In genomic region chr12:4593166-4593929, GRCm38 (mm10) we compare ENCODE assay signal across 8 mouse cellular contexts. TPM values are rescaled to one million over a fixed set of nuclear protein-coding genes. Genes with fewer than 3 reads are reported as not detected.
DNase-seq lines count a peak whose midpoint lies in the region; ATAC-seq lines count a peak whose summit lies in the region.

No protein-coding gene starts in this region.

- no peaks in the 10 kb centered on the region for H3K36me3 ChIP-seq in forebrain, embryonic 14.5 days (ENCODE audit: control insufficient read depth, insufficient read depth, low read length)
- no peaks in the 10 kb centered on the region for H3K36me3 ChIP-seq in hindbrain, embryonic 11.5 days (ENCODE audit: control insufficient read depth, insufficient read depth, low read length)

- intact Hi-C loops in left cerebral cortex, postnatal 36 days (cut with DNase I), result no loop called here

- WGBS in forebrain, embryonic 14.5 days, result under 1% methylated on average over 77 of the region's 80 CpGs
- WGBS in hindbrain, embryonic 11.5 days, result 1% methylated on average over 59 of the region's 80 CpGs

- H3K9ac ChIP-seq in forebrain, embryonic 14.5 days (ENCODE audit: low read length), result peak overlapping the region; percentile 83
- peak overlapping the region; percentile 86 for H3K9ac ChIP-seq in hindbrain, embryonic 11.5 days (ENCODE audit: low read depth, low read length)

- peak; percentile 61 for DNase-seq in MN1 (ENCODE audit: low spot score)
- peak; percentile 29 for DNase-seq in cerebellum, adult 11 months
- peak; percentile 26 for DNase-seq in forebrain, embryonic 14.5 days (ENCODE audit: low spot score)
- DNase-seq in hindbrain, embryonic 11.5 days (ENCODE audit: low spot score), result peak; percentile 60
- peak; percentile 63 to 65 for DNase-seq in left cerebral cortex, postnatal 36 days (ENCODE audit: low spot score in 2 of 2)
- DNase-seq in right cerebral cortex, postnatal 25 days, result peak; percentile 56
- peak; percentile 48 for DNase-seq in urinary bladder, postnatal 25 days (ENCODE audit: low spot score)

- peak overlapping the region; percentile 72 for H3K4me2 ChIP-seq in forebrain, embryonic 14.5 days (ENCODE audit: low read length)
- peak overlapping the region; percentile 82 for H3K4me2 ChIP-seq in hindbrain, embryonic 11.5 days (replicated peaks; ENCODE audit: low read depth, low read length)

- H3K27ac ChIP-seq in forebrain, embryonic 14.5 days (ENCODE audit: low read depth, low read length), result no peak overlapping the region
- H3K27ac ChIP-seq in hindbrain, embryonic 11.5 days (ENCODE audit: low read depth, low read length), result no peak overlapping the region

- no peaks in the 10 kb centered on the region for H3K9me3 ChIP-seq in forebrain, embryonic 14.5 days (replicated peaks; ENCODE audit: control insufficient read depth, low read length)
- no peaks in the 10 kb centered on the region for H3K9me3 ChIP-seq in hindbrain, embryonic 11.5 days (ENCODE audit: control insufficient read depth, low read length)

- peak overlapping the region; percentile 82 for H3K4me3 ChIP-seq in forebrain, embryonic 14.5 days (ENCODE audit: low read depth, low read length)
- peak overlapping the region; percentile 76 for H3K4me3 ChIP-seq in hindbrain, embryonic 11.5 days (ENCODE audit: low read depth, low read length)

- peak; percentile 75 for ATAC-seq in forebrain, embryonic 14.5 days
- peak; percentile 85 for ATAC-seq in hindbrain, embryonic 11.5 days (ENCODE audit: low FRiP score)
- ATAC-seq in megakaryocyte-erythroid progenitor cell, adult 5-6 weeks (replicated peaks; ENCODE audit: low FRiP score, low TSS enrichment, poor library complexity, severe bottlenecking), result peak; percentile 46

- H3K27me3 ChIP-seq in forebrain, embryonic 14.5 days (replicated peaks; ENCODE audit: control insufficient read depth, insufficient read depth, low read length), result no peaks in the 10 kb centered on the region
- H3K27me3 ChIP-seq in hindbrain, embryonic 11.5 days (ENCODE audit: control insufficient read depth, insufficient read depth, low read length), result no peaks in the 10 kb centered on the region; the same call in 1 of the 2 replicates

- peaks cover 3% of the 10 kb centered on the region; the same call in 1 of the 2 replicates for H3K4me1 ChIP-seq in forebrain, embryonic 14.5 days (ENCODE audit: control insufficient read depth, insufficient read depth, low read length)
- H3K4me1 ChIP-seq in hindbrain, embryonic 11.5 days (replicated peaks; ENCODE audit: control insufficient read depth, insufficient read depth, low read length), result no peaks in the 10 kb centered on the region

RNA-seq across cellular contexts. Expression of gene Gm3625, which starts 0.6 kb away (rescaled TPM):
- not detected in 2 replicates for polyA plus RNA-seq in forebrain, embryonic 14.5 days (2014; fragmentation: Nextera tagmentation; extraction: Ambion mirVana)
- not detected in 2 replicates for polyA plus RNA-seq in hindbrain, embryonic 11.5 days (2014; fragmentation: Nextera tagmentation; extraction: Ambion mirVana)
- not detected for total RNA-seq in left cerebral cortex, postnatal 36 days (2021)
- not detected in 2 replicates for total RNA-seq in megakaryocyte-erythroid progenitor cell, adult 5-6 weeks (2014; fragmentation: Nextera tagmentation)
- not detected in 2 replicates for total RNA-seq in megakaryocyte-erythroid progenitor cell, adult 5-6 weeks (2017)

RNA-seq across cellular contexts. Expression of gene Itsn2, which starts 0.9 kb away (rescaled TPM):
- polyA plus RNA-seq in forebrain, embryonic 14.5 days (2014; fragmentation: Nextera tagmentation; extraction: Ambion mirVana), result 13.0 and 14.5 TPM in 2 replicates
- polyA plus RNA-seq in hindbrain, embryonic 11.5 days (2014; fragmentation: Nextera tagmentation; extraction: Ambion mirVana), result 19.3 and 20.6 TPM in 2 replicates
- total RNA-seq in left cerebral cortex, postnatal 36 days (2021), result 10 to 100 TPM; 62.6 to 73.0 TPM
- total RNA-seq in megakaryocyte-erythroid progenitor cell, adult 5-6 weeks (2014; fragmentation: Nextera tagmentation), result 65.8 and 82.0 TPM in 2 replicates
- total RNA-seq in megakaryocyte-erythroid progenitor cell, adult 5-6 weeks (2017), result 114 and 144 TPM in 2 replicates
